Mouse (Mus musculus) intestine, embryonic 16.5 days (tissue): ENCODE data around the gene Ttll8. TPM values are rescaled to one million over a fixed set of nuclear protein-coding genes. Genes with fewer than 3 reads are reported as not detected.
A peak's percentile ranks its signal among the peaks of the same experiment; 100 is the strongest.

Experiments
- ATAC-seq: fragments of 200-750 bp; cut with Nextera tagmentation; 2 replicates; pipeline ENCODE4 v1.8.0; 2017; ENCODE audit warnings: moderate TSS enrichment, moderate library complexity
- H3K27ac ChIP-seq: fragments of 300-500 bp; sonication (generic); 2 replicates; pipeline ENCODE4 v1.5.1; 2014; ENCODE audit warnings: mild to moderate bottlenecking, low read length
- H3K27me3 ChIP-seq: fragments of 300-500 bp; sonication (generic); replicated peaks from 2 replicates; pipeline ENCODE4 v1.6.1; 2014; ENCODE audit warnings: low read length, control low read depth, mixed read lengths; ENCODE audit not compliant: control insufficient read depth, insufficient read depth
- H3K36me3 ChIP-seq: fragments of 300-500 bp; sonication (generic); 2 replicates; pipeline ENCODE4 v1.6.1; 2014; ENCODE audit warnings: low read length, control low read depth; ENCODE audit not compliant: control insufficient read depth, insufficient read depth
- H3K4me1 ChIP-seq: fragments of 300-500 bp; sonication (generic); 2 replicates; pipeline ENCODE4 v1.6.1; 2014; ENCODE audit warnings: low read length, control low read depth, mixed read lengths; ENCODE audit not compliant: control insufficient read depth, insufficient read depth
- H3K4me2 ChIP-seq: fragments of 300-500 bp; sonication (generic); 2 replicates; pipeline ENCODE4 v1.6.1; 2014; ENCODE audit warnings: low read depth, low read length, control low read depth
- H3K4me3 ChIP-seq: fragments of 300-500 bp; sonication (generic); 2 replicates; pipeline ENCODE4 v1.5.1; 2014; ENCODE audit warnings: mild to moderate bottlenecking, low read length
- H3K9ac ChIP-seq: fragments of 300-500 bp; sonication (generic); 2 replicates; pipeline ENCODE4 v1.6.1; 2014; ENCODE audit warnings: low read depth, low read length
- H3K9me3 ChIP-seq: fragments of 300-500 bp; sonication (generic); 2 replicates; pipeline ENCODE4 v1.6.1; 2016; ENCODE audit warnings: low read length, control low read depth; ENCODE audit not compliant: control insufficient read depth
- WGBS: fragments of 180-500 bp; shearing (Covaris S2); extraction: QIAGEN DNeasy Blood & Tissue Kit; methylation state at CpG from one replicate; pipeline ENCODE4 v1.1.7; 2014; 5-methylcytosine and 5-hydroxymethylcytosine counted together
- polyA plus RNA-seq: library from polyadenylated mRNA; unstranded; fragments of >200 nt; fragmentation: Nextera tagmentation; extraction: Ambion mirVana; gene quantifications from 2 replicates; pipeline ENCODE4 v1.2.1, GENCODE M21; 2015

The Ttll8 gene
- polyA plus RNA-seq, 1 experiment from 2014 or later: not detected

GRCm38 (mm10) chr15:88851507-88852149 lies 102.6 kb downstream of the Ttll8 start:
- H3K9me3 ChIP-seq: no peaks in the 10 kb centered on the region
- peak overlapping the region; percentile 70 for H3K27ac ChIP-seq
- no peak overlapping the region; the same call in 1 of the 2 replicates for H3K9ac ChIP-seq
- ATAC-seq: peak; percentile 87
- WGBS: 50% methylated on average over 10 of the region's 10 CpGs
- no peaks in the 10 kb centered on the region for H3K36me3 ChIP-seq
- no peak overlapping the region for H3K4me2 ChIP-seq
- H3K4me1 ChIP-seq: peaks cover 45% of the 10 kb centered on the region
- H3K4me3 ChIP-seq: no peak overlapping the region
- no peaks in the 10 kb centered on the region for H3K27me3 ChIP-seq

DNA sequence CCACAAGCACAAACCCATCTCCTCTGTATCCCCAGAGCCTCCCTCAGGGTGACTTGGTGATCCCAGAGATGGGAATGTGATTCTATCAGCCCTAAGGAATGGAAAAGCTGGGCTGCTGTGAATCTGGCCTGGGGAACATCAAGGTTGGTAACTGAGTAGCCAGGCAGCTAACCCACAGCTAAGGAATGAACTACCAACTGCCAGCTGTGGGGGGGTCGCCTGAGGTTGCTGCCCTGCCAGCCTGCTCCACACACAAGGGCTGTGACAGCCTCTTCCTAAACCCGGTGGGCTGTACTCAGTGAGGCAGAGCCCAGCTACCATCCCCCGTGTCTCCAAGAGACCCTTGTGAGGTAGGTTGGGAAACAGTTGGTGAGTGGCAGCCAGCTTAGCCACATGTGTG lies 103.1 kb downstream of the Ttll8 start:
- Histone ChIP-seq H3K27me3 (no peaks in the 10 kb centered on the region), H3K4me1 (peaks cover 45% of the 10 kb centered on the region), H3K9me3 (no peaks in the 10 kb centered on the region), H3K9ac (no peak overlapping the region), H3K4me2 (no peak overlapping the region), H3K36me3 (no peaks in the 10 kb centered on the region), H3K27ac (peak overlapping the region; percentile 70), H3K4me3 (no peak overlapping the region)
- ATAC-seq: no peak
- 37% methylated on average over 3 of the region's 3 CpGs for WGBS

GRCm38 (mm10) chr15:88850146-88850826 lies 103.9 kb downstream of the Ttll8 start:
- Histone ChIP-seq H3K4me3 (no peak overlapping the region), H3K4me1 (peaks cover 37% of the 10 kb centered on the region), H3K9me3 (no peaks in the 10 kb centered on the region), H3K4me2 (no peak overlapping the region), H3K36me3 (no peaks in the 10 kb centered on the region), H3K9ac (peak overlapping the region; percentile 40; the same call in 1 of the 2 replicates), H3K27me3 (no peaks in the 10 kb centered on the region), H3K27ac (peak overlapping the region; percentile 70)
- 42% methylated on average over 10 of the region's 10 CpGs for WGBS
- ATAC-seq: peak; percentile 69

DNA sequence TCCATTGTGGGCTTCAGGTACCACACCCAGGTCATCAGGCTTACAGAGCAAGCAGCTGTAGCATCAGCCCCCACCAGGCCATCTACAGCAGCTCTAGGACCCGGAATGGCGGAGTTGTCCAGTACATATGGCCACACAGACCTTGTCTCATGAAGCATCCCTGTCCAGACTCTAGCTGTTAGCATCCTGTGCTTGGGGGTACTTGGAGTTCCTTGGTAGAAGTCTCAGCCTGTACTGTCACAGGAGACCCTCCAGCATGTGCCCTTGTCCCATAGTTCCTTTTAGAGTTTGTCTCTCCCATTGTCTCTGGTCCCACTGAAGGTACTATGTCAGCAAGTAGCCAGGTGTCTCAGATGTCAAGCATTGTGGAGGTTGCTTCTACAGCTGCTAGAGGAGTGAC lies 104.6 kb downstream of the Ttll8 start:
- H3K4me3 ChIP-seq: no peak overlapping the region
- H3K36me3 ChIP-seq: no peaks in the 10 kb centered on the region
- ATAC-seq: no peak
- H3K4me2 ChIP-seq: no peak overlapping the region
- H3K27ac ChIP-seq: no peak overlapping the region; the same call in 1 of the 2 replicates
- no peaks in the 10 kb centered on the region for H3K27me3 ChIP-seq
- WGBS: 93% methylated on average over 2 of the region's 2 CpGs
- H3K9me3 ChIP-seq: no peaks in the 10 kb centered on the region
- peaks cover 31% of the 10 kb centered on the region for H3K4me1 ChIP-seq
- H3K9ac ChIP-seq: no peak overlapping the region

DNA sequence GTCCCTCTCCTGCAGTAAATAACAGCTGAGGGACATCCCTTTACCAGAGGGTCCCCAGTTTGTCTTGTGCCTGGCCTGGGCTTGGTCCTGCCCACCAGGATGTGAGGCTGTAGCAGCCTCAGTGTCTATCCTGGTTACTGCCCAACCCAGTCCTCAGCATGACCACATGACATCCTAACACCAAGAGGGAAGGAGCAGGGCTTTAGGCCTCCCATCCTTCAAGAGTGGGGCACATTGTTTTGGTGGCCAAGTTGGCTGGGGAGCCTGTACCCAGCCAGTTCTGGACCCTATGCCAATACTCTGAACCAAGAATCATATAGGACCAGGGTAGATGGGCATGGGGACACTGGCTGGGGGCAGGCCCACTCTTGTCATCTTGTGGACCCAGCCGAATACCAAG lies 105.6 kb downstream of the Ttll8 start:
- no peak overlapping the region for H3K9ac ChIP-seq
- H3K36me3 ChIP-seq: no peaks in the 10 kb centered on the region
- no peaks in the 10 kb centered on the region for H3K9me3 ChIP-seq
- WGBS: 97% methylated on average over 1 of the region's 1 CpGs
- H3K4me1 ChIP-seq: peaks cover 24% of the 10 kb centered on the region
- no peak overlapping the region for H3K27ac ChIP-seq
- H3K27me3 ChIP-seq: no peaks in the 10 kb centered on the region
- no peak for ATAC-seq
- H3K4me2 ChIP-seq: no peak overlapping the region
- H3K4me3 ChIP-seq: no peak overlapping the region

DNA sequence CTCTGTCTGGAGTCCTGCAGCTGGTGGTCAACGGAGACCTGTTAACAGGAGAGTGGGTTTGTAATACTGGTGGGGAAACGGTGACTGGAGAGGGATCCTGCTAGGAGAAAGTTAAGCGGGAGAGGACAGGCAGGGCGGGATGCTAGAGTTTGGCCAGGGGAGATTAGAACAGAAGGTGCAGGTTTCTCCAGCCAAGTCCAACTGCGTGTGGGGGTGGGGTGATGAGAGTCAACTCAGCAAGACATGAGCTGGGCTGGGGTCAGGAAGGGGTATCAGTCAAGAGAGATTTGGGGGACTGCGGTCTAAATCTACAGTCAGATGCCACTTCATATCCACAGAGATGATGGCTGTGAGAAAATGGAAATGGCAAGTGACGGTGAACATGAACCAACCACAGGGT lies 109.3 kb downstream of the Ttll8 start:
- no peak overlapping the region for H3K27ac ChIP-seq
- no peaks in the 10 kb centered on the region for H3K36me3 ChIP-seq
- 0 out of 2 replicates have a peak, but pooled peaks cover 2% of the 10 kb centered on the region for H3K4me1 ChIP-seq
- WGBS: 88% methylated on average over 7 of the region's 7 CpGs
- no peaks in the 10 kb centered on the region for H3K27me3 ChIP-seq
- ATAC-seq: no peak
- H3K9me3 ChIP-seq: no peaks in the 10 kb centered on the region
- no peak overlapping the region for H3K4me2 ChIP-seq
- H3K9ac ChIP-seq: no peak overlapping the region
- H3K4me3 ChIP-seq: no peak overlapping the region

- no peak overlapping the region for H3K4me2 ChIP-seq
- no peak overlapping the region for H3K4me3 ChIP-seq
- no peaks in the 10 kb centered on the region for H3K9me3 ChIP-seq
- H3K27me3 ChIP-seq: no peaks in the 10 kb centered on the region
- no peak overlapping the region for H3K9ac ChIP-seq
- H3K4me1 ChIP-seq: peaks cover 9% of the 10 kb centered on the region
- H3K27ac ChIP-seq: no peak overlapping the region
- no peaks in the 10 kb centered on the region for H3K36me3 ChIP-seq
- whole genome bisulfite sequencing: 32% methylated on average over 8 of the region's 8 CpGs
- no peak for ATAC-seq
Measured at GRCm38 (mm10) chr15:88843486-88844097, 110.6 kb downstream of the Ttll8 start.

- Histone ChIP-seq H3K4me2 (no peak overlapping the region), H3K4me1 (peaks cover 15% of the 10 kb centered on the region), H3K36me3 (no peaks in the 10 kb centered on the region), H3K9me3 (no peaks in the 10 kb centered on the region), H3K4me3 (no peak overlapping the region), H3K27me3 (no peaks in the 10 kb centered on the region), H3K9ac (0 out of 2 replicates have a peak overlapping the region, but pooled peaks have one; percentile 10), H3K27ac (no peak overlapping the region)
- no peak for ATAC-seq
- WGBS: 66% methylated on average over 3 of the region's 3 CpGs
Measured at GRCm38 (mm10) chr15:88842300-88842673, 111.9 kb downstream of the Ttll8 start.

DNA sequence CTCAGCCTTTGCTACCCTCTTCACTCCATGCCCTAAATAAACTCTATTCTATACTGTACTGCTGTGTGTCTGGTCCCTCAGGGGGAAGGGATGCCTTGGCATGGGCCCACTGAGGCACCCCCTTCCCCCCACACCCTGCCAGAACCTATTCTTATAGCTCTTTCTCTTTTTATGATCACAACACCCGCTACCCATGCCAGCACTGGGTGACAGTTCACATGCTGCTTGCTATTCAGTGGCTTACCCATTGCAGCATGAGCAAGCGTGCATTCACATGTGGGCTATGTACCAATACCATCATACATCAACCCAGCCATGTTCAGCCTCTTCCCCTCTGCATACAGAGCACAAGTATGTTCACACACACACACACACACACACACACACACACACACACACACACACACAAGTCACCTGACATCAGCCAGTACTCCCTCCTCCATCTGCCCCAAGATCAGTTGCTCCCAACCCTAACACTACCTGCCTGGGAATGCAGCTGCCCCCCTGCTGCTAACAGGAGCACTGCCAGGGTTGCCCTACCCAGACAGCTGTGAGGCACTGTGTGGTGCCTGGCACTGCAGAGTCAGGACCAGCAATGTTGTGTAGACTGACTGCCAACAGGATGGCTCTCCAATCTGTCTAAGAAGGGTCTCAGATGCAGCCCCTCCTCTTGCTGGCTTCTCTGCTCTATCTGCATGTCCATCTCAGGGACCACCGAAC lies 112.5 kb downstream of the Ttll8 start:
- no peak overlapping the region for H3K27ac ChIP-seq
- no peaks in the 10 kb centered on the region for H3K36me3 ChIP-seq
- H3K27me3 ChIP-seq: no peaks in the 10 kb centered on the region
- WGBS: 89% methylated on average over 3 of the region's 3 CpGs
- no peak overlapping the region for H3K4me2 ChIP-seq
- ATAC-seq: no peak
- no peak overlapping the region for H3K9ac ChIP-seq
- peaks cover 16% of the 10 kb centered on the region for H3K4me1 ChIP-seq
- H3K9me3 ChIP-seq: no peaks in the 10 kb centered on the region
- no peak overlapping the region for H3K4me3 ChIP-seq
